Mouse (Mus musculus) kidney, adult 18-20 months (tissue): ENCODE measurements around the gene Stx8.

Source experiments
- DNase-seq: peaks from one replicate; pipeline ENCODE4 v3.0.0; 2021

Stx8 gene

GRCm38 (mm10) chr11:67965905-67966878 is at the start of gene Stx8:
Gene Stx8 (plus strand): TSS chr11:67966193.
- peak; percentile 96 for DNase-seq

DNA sequence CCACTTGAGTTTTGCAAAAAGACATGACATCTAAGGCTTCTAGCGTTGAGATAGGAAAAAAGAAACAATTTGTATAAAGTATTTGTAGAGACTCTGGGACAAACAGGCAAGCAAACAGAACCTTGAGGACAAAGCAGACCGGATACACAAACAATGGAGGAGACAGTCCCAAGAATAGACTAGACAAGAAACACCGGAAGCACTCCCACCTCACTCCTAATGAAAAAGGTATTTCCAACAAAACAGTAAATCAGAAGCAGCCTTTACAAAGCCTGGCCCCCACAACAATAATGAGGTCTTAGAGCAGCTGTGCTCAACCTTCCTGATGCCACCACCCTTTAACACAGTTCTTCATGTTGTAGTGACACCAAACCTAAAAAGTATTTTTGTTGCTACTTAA is 48.9 kb upstream of the Stx8 start:
- DNase-seq = no peak

DNA sequence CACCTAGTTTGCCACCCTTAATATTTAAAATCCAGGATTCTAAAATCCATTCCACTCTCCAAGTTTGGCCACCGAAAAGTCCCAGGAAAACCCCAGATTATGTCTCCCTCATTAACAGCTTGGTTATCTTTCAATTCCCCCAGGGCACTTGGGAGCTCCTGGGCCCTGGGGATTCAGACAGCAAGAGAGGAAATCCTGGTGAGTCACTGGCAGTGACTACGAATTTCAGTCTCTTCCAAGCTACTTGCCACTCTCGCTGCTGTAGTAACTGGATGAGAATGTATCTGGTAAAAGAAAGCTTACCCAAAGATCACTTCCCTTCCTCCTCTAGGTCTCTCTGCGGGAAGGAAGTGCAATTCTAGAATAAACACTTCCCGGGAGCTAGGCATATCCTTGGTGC is 46.4 kb upstream of the Stx8 start:
- DNase-seq = no peak

GRCm38 (mm10) chr11:67920226-67920960 is 45.6 kb upstream of the Stx8 start:
- DNase-seq = no peak

GRCm38 (mm10) chr11:67921091-67921826 is 44.7 kb upstream of the Stx8 start:
- peak; percentile 75 for DNase-seq

GRCm38 (mm10) chr11:67921827-67922754 is 43.9 kb upstream of the Stx8 start, which contains the start of gene Usp43:
Gene Usp43 (minus strand): TSS chr11:67922153.
- DNase-seq = peak; percentile 92

- peak; percentile 89 for DNase-seq
These were observed 43.3 kb upstream of the Stx8 start for GRCm38 (mm10) chr11:67922755-67923125.

DNA sequence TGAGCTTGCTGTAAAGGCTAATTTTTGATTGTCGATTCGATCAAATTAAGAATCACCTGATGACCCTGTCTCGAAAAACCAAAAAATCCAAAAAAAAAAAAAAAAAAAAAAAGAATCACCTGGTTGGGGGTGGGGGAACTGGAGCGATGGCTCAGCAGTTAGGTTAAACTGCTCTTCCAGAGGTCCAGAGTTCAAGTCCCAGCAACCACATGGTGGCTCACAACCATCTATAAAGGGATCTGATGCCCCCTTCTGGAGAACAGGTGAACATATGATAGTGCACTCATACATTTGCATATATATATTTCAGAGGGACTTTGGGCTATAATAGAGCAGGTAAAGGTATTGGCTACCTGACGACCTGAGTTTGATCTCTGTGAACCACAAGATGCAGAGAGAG is 42.3 kb upstream of the Stx8 start:
- DNase-seq = no peak

DNA sequence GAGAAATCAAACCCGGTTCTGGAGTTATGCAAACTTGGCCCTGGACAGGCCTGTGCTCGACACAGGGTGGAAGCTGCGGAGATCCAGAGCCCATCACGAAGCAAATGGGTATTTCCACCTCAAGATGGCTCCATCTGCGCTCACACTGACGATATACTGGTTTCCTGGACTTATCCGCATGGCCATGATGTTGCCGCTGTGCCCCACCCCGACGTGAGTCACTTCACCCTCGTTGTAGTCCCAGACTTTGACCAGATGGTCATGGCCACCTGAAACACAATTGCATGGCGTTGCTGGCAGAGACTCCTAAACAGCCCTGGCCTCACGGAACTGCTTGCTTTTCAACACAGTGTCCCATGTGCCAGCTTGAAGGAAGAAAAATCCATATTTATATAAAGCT is 41.0 kb upstream of the Stx8 start:
- no peak for DNase-seq

DNA sequence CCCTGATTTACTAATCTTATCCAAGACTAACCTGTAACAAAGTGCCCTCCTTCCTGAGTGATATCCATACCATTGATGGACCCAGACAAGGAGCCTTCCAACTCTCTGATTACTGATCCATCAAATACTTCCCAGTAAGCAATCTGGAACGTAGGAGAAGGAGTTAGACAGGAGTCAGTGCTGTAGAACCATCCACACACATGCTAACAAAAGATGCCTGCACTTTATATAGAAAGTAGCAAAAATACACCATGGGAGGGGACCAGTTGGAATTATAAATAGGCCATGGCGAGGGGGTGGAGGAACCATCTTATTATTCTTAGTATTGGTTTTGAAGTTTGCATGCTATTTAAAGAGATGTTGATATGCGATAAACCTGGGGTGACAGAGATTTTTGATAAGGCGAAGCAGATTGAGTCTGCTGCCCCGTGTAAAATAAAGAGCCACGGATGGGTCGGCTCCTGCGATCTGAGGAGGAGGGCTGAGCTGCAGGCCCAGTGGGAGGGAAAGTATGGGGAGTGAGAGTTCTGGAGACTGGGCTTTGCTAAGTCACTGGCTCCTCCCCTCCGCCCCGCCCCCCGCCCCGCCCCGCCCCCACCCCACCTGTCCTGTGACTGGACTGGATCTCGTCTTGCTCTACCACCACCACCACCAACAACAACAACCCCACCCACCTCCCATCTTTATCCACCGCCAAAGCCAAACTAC is 39.5 kb upstream of the Stx8 start:
- DNase-seq = no peak

- DNase-seq = no peak
These were observed 33.8 kb upstream of the Stx8 start for GRCm38 (mm10) chr11:67932156-67932555.

- peak; percentile 23 for DNase-seq
These were observed 17.8 kb upstream of the Stx8 start for GRCm38 (mm10) chr11:67948229-67948628.

GRCm38 (mm10) chr11:67949475-67949874 is 16.5 kb upstream of the Stx8 start:
- DNase-seq = no peak

DNA sequence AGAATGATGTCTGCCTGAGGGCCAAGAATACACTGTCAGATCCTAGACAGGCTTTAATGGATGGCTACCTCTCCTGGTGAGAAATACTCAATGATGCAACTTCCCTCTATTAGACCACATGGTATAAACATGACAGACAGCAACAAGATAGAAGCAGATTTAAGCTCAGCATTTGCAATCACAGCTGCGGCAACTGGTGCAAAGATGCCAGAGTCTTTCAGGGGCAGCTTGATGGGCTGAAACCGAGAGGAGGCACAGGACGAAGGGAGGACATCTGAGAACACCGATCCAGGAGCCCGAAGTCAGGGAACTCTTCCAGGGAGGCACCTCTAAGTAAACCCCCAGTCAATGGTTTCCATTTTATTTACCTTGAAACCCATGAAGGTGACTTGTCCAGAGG is 12.4 kb upstream of the Stx8 start:
- no peak for DNase-seq

- no peak for DNase-seq
These were observed 11.6 kb upstream of the Stx8 start for GRCm38 (mm10) chr11:67954413-67954812.

GRCm38 (mm10) chr11:67964110-67964509 is 1.9 kb upstream of the Stx8 start:
- DNase-seq = no peak

GRCm38 (mm10) chr11:67965242-67965883 is 630 bp upstream of the Stx8 start, which contains the start of gene Cfap52:
Gene Cfap52 (minus strand): TSS chr11:67965651.
- DNase-seq = peak; percentile 90

DNA sequence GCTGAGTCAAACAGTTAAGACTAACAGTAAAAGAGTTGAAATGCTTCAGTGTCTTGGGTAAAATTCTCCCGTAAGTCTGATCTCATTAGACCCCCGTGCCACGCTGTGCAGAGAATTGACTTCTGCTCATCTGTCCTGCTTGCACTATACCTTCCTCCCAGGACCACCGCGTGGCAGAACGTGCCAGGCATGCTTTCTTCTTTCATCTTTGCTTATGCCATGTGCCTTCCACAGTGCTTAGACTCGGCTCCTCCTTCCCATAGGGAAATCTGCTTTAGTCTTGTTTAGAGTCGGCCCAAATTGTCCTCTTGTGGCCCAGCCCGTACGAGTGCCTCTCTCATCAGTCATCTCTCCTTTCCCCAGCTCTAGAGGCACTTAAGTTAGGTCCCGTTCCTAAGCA is 1.8 kb downstream of the Stx8 start:
- DNase-seq = no peak

- DNase-seq = no peak
These were observed 6.6 kb downstream of the Stx8 start for GRCm38 (mm10) chr11:67972606-67973005.

GRCm38 (mm10) chr11:67973225-67973624 is 7.2 kb downstream of the Stx8 start:
- no peak for DNase-seq

- no peak for DNase-seq
These were observed 9.3 kb downstream of the Stx8 start for GRCm38 (mm10) chr11:67975252-67975651.
